Mouse (Mus musculus) testis, postnatal 10 days (tissue): ENCODE measurements around the gene Hk2.
A peak's percentile ranks its signal among the peaks of the same experiment; 100 is the strongest.

ENCODE experiments used
- DNase-seq: peaks from one replicate; pipeline ENCODE4 v3.0.0; 2021; ENCODE audit warnings: low spot score

Gene Hk2

GRCm38 (mm10) chr6:82769704-82770103 lies 4.5 kb downstream of the Hk2 start:
- no peak for DNase-seq

- DNase-seq = no peak
Measured at GRCm38 (mm10) chr6:82767734-82768586, 6.3 kb downstream of the Hk2 start.

DNA sequence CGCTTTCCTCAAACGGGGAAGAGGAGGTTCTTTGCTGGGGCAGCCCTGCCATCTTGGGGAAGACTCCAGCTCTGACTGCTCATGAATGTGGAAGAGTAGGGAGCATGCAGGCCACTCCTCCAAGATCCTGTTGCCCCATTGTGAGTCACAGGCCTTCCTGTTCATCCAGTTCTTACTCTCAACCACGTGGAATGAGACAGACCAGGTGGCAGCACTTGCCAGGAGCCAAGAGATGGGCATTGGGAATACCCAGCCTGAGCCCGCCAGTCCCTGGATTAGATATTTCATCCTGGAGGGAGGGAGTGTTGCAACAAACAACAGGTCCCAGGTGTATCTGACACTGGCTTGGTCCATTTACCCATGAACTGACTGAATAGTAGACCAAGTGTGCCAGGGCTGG lies 7.6 kb downstream of the Hk2 start:
- no peak for DNase-seq

GRCm38 (mm10) chr6:82765261-82765660 lies 9.0 kb downstream of the Hk2 start:
- no peak for DNase-seq

GRCm38 (mm10) chr6:82763871-82764503 lies 10.3 kb downstream of the Hk2 start:
- DNase-seq = no peak

- DNase-seq = no peak
Measured at GRCm38 (mm10) chr6:82762728-82763127, 11.5 kb downstream of the Hk2 start.

DNA sequence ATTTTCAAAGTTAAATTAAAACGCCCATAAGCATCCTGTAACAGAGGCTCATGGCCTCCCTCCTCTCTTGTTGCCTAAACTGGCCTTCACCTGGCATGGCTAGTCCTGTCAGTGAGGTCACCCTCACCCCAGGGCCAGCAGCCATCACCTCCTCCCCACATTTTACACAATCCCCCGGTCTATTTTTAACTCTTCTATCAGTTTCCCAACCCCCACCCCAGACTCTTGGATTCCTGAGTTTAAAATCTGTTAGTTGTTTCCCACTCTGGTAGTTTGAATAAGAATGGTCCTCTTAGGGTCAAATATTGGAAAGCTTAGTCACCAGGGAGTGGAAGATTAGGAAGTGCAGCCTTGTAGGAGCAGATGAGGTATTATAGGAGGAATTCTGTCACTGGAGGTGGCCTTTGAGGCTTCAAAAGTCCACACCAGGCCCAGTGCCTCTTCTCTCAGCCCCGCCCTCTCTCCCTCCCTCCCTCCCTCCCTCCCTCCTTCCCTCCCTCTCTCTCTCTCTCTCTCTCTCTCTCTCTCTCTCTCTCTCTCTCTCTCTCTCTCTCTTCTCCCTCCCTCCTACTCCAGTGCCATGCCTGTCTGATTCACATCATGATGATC lies 13.4 kb downstream of the Hk2 start:
- no peak for DNase-seq

- no peak for DNase-seq
Measured at GRCm38 (mm10) chr6:82759241-82759640, 15.0 kb downstream of the Hk2 start.

DNA sequence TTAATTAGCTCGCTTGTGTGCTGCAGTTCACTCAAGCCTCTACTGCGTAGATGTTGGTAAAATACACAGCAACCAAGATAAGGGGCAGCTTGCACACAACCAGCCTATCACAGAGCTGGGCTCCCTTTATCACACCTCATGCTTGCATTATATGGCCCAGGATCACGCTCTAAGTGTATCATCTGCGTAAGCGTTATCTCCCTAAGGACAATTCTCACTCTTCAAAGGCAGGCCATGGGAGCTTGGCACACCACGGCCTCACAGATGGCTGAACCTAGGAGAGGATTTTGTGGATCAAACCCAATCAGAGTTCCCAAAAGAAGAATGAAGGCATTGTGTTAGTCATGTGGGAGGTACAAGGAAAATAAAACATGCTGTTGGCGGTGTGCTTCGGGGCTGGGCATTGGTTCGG lies 17.4 kb downstream of the Hk2 start:
- DNase-seq = no peak

DNA sequence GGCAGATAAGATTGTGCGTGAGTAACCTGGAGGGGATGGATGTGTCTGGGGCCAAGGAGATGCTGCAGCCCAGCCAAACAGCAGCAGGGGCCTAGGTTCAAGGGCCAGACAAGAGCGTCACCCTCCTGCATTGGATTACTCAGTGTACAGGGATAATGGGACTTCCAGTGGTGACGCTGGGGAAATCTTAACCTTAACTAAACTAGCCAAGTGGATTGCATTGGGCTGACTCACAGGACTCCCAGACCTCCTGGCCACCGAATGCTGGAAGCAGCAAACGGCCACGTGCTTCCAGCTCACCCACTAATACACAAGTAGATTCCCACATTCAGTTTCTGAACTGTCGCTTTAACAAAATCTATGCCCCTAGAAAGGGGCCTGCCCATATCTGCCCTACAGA lies 18.0 kb downstream of the Hk2 start:
- no peak for DNase-seq

- no peak for DNase-seq
Measured at GRCm38 (mm10) chr6:82755338-82755737, 18.9 kb downstream of the Hk2 start.

DNA sequence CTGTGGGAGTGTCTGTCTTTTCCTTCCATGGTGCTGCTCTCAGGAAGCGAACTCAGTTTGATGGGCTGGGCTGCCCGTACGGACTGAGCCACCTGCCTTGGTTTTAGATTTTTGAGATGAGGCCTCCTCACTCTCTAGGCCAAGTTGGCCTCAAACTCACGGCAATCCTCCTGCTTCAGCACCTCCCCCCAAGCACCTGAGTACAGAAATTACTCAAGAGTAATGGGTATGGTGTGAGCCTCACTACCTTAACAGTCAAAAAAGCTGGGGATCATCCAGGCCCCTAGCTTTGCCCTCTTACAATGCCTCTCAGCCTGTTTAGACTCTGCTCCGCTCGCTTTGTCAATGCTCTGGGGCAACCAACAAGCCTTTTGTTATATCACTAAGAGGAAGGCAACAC lies 19.5 kb downstream of the Hk2 start:
- DNase-seq = no peak

GRCm38 (mm10) chr6:82753638-82754361 lies 20.5 kb downstream of the Hk2 start:
- DNase-seq = no peak

DNA sequence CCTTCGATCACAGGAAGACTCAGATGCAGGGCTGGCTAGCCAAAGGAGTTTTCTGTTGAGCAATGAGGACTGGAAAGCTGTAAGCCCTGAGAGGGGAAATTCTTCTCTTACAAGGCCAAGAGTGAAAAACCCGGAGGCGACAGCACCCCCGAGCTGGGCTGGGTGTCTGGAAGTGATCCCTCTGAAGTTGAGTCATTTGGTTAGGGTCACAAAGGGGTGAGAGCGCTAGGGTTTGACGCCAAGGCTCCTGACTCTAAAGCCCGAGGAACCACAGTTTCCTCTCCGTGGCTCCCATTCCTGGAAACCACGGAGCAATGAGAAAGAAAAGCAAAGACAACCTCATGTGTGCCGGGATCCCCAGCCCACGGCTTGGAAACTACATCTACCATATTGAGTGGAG lies 21.2 kb downstream of the Hk2 start:
- no peak for DNase-seq

DNA sequence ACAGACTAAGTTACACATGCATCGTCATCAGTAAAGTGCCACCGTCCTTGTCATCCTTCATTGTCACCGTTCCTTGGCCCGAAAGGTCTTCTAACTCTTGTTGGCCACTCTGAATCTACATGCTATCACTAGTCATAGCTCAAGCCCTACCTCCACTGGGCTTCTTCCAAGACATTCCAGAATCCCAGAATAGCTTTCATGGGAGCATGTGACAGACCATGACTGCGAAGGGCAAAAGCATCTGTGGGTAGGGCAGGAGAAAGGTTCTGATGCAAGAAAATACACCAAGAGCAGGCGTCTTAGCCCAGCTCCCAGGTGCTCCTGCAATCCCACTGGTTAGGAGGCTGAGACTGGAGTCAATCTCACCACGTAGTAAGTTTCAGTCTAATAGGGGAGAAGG lies 22.5 kb downstream of the Hk2 start:
- DNase-seq = no peak

- peak; percentile 81 for DNase-seq
Measured at GRCm38 (mm10) chr6:82751031-82751430, 23.2 kb downstream of the Hk2 start.

DNA sequence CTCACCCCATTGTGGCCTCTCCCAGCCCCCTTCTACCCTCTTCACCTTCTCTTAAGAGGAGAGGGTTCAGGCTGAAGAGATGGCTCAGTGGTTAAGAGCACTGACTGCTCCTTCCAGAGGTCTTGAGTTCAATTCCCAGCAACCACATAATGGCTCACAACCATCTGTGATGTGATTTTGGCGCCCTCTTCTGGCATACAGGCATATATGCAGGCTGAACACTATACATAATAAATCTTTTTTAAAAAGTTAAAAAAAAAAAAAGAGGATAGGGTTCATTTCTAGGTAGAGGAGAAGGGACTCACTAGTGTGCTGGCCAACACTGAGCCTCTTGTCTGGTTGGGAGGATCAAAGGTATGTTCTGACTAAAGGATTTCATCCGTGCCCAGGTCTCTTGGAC lies 24.2 kb downstream of the Hk2 start:
- no peak for DNase-seq

DNA sequence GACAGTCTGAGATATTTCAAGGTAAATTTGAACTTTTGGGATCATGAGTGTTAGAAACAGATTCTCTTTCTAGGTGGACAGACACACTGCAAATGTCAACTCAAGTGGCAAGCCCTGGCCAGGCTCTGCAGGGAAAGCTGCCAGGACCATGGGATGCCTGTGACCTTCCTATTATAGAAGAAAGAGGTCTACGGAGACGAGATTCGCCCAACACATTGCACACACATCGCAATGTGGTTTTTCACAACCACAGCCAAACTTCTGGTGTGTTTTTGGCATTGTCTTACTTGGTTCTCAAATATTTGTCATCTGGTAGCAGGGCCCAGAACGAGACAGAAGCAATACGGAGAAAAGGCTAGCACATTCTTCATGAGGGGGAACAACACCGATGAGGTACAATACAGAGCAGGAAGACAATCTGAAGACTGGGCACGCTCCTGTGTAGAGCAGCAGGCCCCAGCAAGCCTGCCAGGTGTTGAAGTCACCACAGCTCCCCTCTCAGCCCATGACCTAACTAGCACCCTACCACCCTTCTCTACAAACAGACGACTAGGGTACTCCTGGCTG lies 26.1 kb downstream of the Hk2 start:
- no peak for DNase-seq

DNA sequence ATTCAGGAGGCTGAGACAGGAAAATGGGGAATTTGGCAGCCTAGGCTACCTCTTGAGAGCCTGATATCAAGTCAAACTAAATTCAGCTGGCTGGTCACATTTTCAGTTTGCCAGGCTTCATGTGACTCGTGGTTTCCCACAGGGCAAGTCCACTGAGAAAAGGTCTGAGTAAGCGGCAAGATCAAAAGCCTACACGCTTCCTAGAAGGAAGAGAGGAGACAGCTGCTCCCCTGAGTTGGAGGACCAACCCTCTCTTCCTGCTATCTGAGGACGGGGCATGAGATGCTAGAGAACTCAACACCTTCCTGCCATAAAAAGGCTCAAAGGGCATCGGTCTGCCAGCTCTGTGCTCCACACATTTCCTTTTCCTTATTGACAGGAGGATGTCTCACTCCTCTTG lies 27.2 kb downstream of the Hk2 start:
- no peak for DNase-seq

- no peak for DNase-seq
Measured at GRCm38 (mm10) chr6:82744553-82744952, 29.7 kb downstream of the Hk2 start.

DNA sequence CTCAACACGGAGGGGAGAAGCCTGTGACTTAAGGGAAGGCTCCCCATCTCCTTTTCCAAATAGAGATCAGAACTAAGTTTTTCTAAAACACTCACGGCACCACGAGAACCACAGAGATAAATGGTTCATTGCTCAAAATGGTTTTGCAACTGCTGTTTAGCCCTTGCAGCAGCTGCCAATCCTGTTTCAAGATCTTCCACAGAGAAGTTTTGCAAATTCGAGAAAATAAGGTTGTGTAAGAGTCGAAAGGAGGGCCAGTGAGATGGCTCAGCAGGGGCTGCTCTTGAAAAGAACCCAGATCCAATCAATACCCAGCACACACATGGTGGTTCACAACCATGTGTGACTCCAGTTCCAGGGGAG lies 32.8 kb downstream of the Hk2 start:
- DNase-seq = no peak

GRCm38 (mm10) chr6:82740868-82741517 lies 33.3 kb downstream of the Hk2 start:
- DNase-seq = no peak
